Mouse (Mus musculus) intestine, postnatal 0 days (tissue): ENCODE results near the gene Celsr1. TPM values are rescaled to one million over a fixed set of nuclear protein-coding genes. Genes with fewer than 3 reads are reported as not detected.

ENCODE experiments used
- ATAC-seq: fragments of 200-750 bp; cut with Nextera tagmentation; 2 replicates; pipeline ENCODE4 v1.8.0; 2017; ENCODE audit warnings: mild to moderate bottlenecking, moderate TSS enrichment, moderate library complexity
- H3K27ac ChIP-seq: fragments of 300-500 bp; sonication (generic); 2 replicates; pipeline ENCODE4 v1.5.1; 2014; ENCODE audit warnings: mild to moderate bottlenecking, low read depth, low read length, moderate library complexity
- H3K27me3 ChIP-seq: fragments of 300-500 bp; sonication (generic); replicated peaks from 2 replicates; pipeline ENCODE4 v1.6.1; 2014; ENCODE audit warnings: low read length, mixed read lengths; ENCODE audit not compliant: control insufficient read depth, insufficient read depth
- H3K36me3 ChIP-seq: fragments of 300-500 bp; sonication (generic); 2 replicates; pipeline ENCODE4 v1.6.1; 2014; ENCODE audit warnings: mild to moderate bottlenecking, moderate library complexity; ENCODE audit not compliant: control insufficient read depth, insufficient read depth
- H3K4me1 ChIP-seq: fragments of 300-500 bp; sonication (generic); replicated peaks from 2 replicates; pipeline ENCODE4 v1.6.1; 2014; ENCODE audit warnings: antibody characterized with exemption, low read length, mixed read lengths; ENCODE audit not compliant: control insufficient read depth, insufficient read depth
- H3K4me2 ChIP-seq: fragments of 300-500 bp; sonication (generic); replicated peaks from 2 replicates; pipeline ENCODE4 v1.6.1; 2014; ENCODE audit warnings: low read depth, mild to moderate bottlenecking, moderate library complexity
- H3K4me3 ChIP-seq: fragments of 300-500 bp; sonication (generic); 2 replicates; pipeline ENCODE4 v1.5.1; 2014; ENCODE audit warnings: low read depth, low read length
- H3K9ac ChIP-seq: fragments of 300-500 bp; sonication (generic); 2 replicates; pipeline ENCODE4 v1.6.1; 2014; ENCODE audit warnings: mild to moderate bottlenecking, low read depth, low read length
- H3K9me3 ChIP-seq: fragments of 300-500 bp; sonication (generic); 2 replicates; pipeline ENCODE4 v1.6.1; 2016; ENCODE audit warnings: mixed run types; ENCODE audit not compliant: control insufficient read depth
- CTCF ChIP-seq: sonication (generic); IDR thresholded peaks from 2 replicates; pipeline ENCODE4 v1.5.1; 2016; ENCODE audit warnings: low read depth, mild to moderate bottlenecking, control low read depth, antibody characterized with exemption, moderate library complexity
- WGBS: fragments of 180-500 bp; shearing (Covaris S2); extraction: QIAGEN DNeasy Blood & Tissue Kit; methylation state at CpG from one replicate; pipeline ENCODE4 v1.1.7; 2014; 5-methylcytosine and 5-hydroxymethylcytosine counted together
- polyA plus RNA-seq: library from polyadenylated mRNA; unstranded; fragments of >200 nt; fragmentation: Nextera tagmentation; extraction: Ambion mirVana; gene quantifications from 2 replicates; pipeline ENCODE4 v1.2.1, GENCODE M21; 2015

Gene Celsr1
- polyA plus RNA-seq, 1 experiment from 2014 or later = 0.39 TPM

DNA sequence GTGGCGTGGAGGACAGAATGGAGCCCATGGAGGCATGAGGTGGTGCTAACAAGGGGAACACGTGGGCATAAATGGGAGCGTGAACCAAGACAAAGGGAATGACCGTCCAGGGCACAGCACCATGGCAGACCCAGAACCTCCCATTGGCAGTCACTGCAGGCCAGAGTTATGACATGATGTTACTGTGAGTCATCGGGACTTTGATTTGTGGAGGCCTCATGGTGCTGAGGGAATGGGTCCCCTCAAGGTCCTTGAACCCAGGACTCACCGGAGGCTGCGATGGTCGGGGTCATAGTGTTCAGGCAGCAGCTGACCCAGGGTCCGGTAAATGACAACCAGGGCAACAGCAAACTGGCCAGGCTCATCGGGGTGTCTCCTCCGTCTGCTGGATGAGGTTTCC is 111.7 kb downstream of the Celsr1 start:
- ATAC-seq = no peak
- no peak for TF ChIP-seq CTCF
- Histone ChIP-seq H3K9ac (no peak overlapping the region), H3K4me1 (no peaks in the 10 kb centered on the region), H3K4me3 (no peak overlapping the region), H3K27me3 (no peaks in the 10 kb centered on the region), H3K27ac (no peak overlapping the region), H3K4me2 (no peak overlapping the region), H3K36me3 (no peaks in the 10 kb centered on the region), H3K9me3 (no peaks in the 10 kb centered on the region)
- WGBS = 88% methylated on average over 11 of the region's 11 CpGs

- ATAC-seq = no peak
- Histone ChIP-seq H3K4me1 (no peaks in the 10 kb centered on the region), H3K27ac (no peak overlapping the region), H3K4me2 (no peak overlapping the region), H3K9me3 (no peaks in the 10 kb centered on the region), H3K9ac (no peak overlapping the region), H3K36me3 (no peaks in the 10 kb centered on the region), H3K27me3 (no peaks in the 10 kb centered on the region), H3K4me3 (no peak overlapping the region)
- WGBS = 77% methylated on average over 8 of the region's 8 CpGs
- TF ChIP-seq CTCF = no peak
These were observed 113.7 kb downstream of the Celsr1 start for GRCm38 (mm10) chr15:85919892-85920248.

DNA sequence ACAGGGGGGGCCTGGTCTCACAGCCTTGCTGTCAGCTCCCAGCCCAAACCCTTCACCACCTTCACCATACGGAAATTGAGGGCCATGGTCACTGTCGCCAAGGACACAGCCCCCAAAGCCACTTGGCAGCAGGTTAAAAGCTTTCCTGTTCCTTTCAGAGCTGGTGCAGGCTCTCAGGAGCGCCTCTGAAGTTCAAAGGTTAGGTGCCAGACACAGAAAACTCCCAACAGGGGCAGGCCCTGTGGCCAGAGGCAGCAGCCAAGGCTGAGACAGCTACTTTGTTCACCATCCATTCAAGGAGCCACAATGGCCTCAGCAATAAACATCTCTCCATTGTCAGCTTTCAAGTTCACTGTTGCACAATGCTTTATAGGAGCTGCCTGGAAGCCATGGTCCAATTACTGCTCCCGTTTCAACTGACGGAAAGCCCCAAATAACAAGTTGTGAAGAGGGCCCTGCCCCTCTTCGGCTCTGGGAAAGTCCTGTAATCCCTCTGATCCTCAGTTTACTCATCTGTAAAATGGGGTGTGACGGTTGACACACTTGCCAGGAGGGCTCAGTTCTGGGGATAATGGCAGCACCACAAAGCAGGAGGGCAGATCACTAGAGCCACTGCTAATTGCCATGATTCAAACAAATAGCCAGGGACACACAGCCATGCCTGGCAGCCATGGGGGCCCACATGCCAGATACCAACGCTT is 114.2 kb downstream of the Celsr1 start:
- 64% methylated on average over 8 of the region's 8 CpGs for WGBS
- Histone ChIP-seq H3K4me1 (no peaks in the 10 kb centered on the region), H3K4me2 (no peak overlapping the region), H3K9me3 (no peaks in the 10 kb centered on the region), H3K4me3 (no peak overlapping the region), H3K9ac (no peak overlapping the region), H3K36me3 (no peaks in the 10 kb centered on the region), H3K27ac (no peak overlapping the region), H3K27me3 (no peaks in the 10 kb centered on the region)
- ATAC-seq = no peak
- TF ChIP-seq CTCF = no peak

DNA sequence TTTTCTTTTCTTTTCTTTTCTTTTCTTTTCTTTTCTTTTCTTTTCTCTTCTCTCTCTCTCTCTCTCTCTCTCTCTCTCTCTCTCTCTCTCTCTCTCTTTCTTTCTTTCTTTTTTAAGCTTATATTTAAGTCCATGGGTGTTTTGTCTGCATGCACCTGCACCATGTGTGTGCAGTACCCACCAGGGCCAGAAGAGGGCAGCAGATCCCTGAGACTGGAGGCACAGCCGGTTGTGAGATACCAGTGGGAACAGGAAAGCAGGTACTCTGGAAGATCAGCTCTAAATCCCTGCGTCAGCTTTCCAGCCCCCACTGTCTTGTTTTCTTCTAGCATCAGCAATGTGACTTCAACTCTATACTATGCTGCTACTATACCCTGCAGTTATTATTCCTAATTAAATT is 120.0 kb downstream of the Celsr1 start:
- Histone ChIP-seq H3K9me3 (no peaks in the 10 kb centered on the region), H3K36me3 (no peaks in the 10 kb centered on the region), H3K4me2 (no peak overlapping the region), H3K27me3 (no peaks in the 10 kb centered on the region), H3K27ac (no peak overlapping the region), H3K9ac (no peak overlapping the region), H3K4me3 (no peak overlapping the region), H3K4me1 (peaks cover 4% of the 10 kb centered on the region)
- TF ChIP-seq CTCF = peak; percentile 84
- 35% methylated on average over 2 of the region's 2 CpGs for WGBS
- ATAC-seq = no peak

- no peaks in the 10 kb centered on the region for H3K9me3 ChIP-seq
- WGBS = 11% methylated on average over 10 of the region's 10 CpGs
- H3K4me2 ChIP-seq = no peak overlapping the region
- no peak overlapping the region for H3K4me3 ChIP-seq
- TF ChIP-seq CTCF = no peak
- peak overlapping the region; percentile 46; the same call in 1 of the 2 replicates for H3K27ac ChIP-seq
- H3K4me1 ChIP-seq = peaks cover 5% of the 10 kb centered on the region
- H3K36me3 ChIP-seq = no peaks in the 10 kb centered on the region
- no peak overlapping the region for H3K9ac ChIP-seq
- no peaks in the 10 kb centered on the region for H3K27me3 ChIP-seq
- ATAC-seq = no peak
These were observed 123.6 kb downstream of the Celsr1 start for GRCm38 (mm10) chr15:85909931-85910330.

GRCm38 (mm10) chr15:85909492-85909829 is 124.1 kb downstream of the Celsr1 start:
- Histone ChIP-seq H3K27me3 (no peaks in the 10 kb centered on the region), H3K4me2 (peak overlapping the region; percentile 13; the same call in 1 of the 2 replicates), H3K9ac (no peak overlapping the region), H3K4me3 (no peak overlapping the region), H3K27ac (peak overlapping the region; percentile 46; the same call in 1 of the 2 replicates), H3K9me3 (no peaks in the 10 kb centered on the region), H3K36me3 (no peaks in the 10 kb centered on the region), H3K4me1 (peaks cover 5% of the 10 kb centered on the region)
- ATAC-seq = peak; percentile 65
- no peak for TF ChIP-seq CTCF
- WGBS = 51% methylated on average over 3 of the region's 3 CpGs
